ENCODE assay signal across 8 mouse cellular contexts in genomic region chr10:80261585-80261968, GRCm38 (mm10). TPM values are rescaled to one million over a fixed set of nuclear protein-coding genes. Genes with fewer than 3 reads are reported as not detected.
DNase-seq lines count a peak whose midpoint lies in the region; ATAC-seq and TF ChIP-seq lines count a peak whose summit lies in the region.

No protein-coding gene starts in this region.

- DNase-seq in MN1 (ENCODE audit: low spot score), result peak; percentile 95
- peak; percentile 87 for DNase-seq in cerebellum, adult 8-10 months
- peak; percentile 85 for DNase-seq in forebrain, postnatal 0 days
- peak; percentile 96 to 97 for DNase-seq in heart, postnatal 36 days
- DNase-seq in layer of hippocampus, adult 18-20 months (ENCODE audit: low spot score in 2 of 2), result peak; percentile 84 to 89
- DNase-seq in lung, adult 18-20 months, result peak; percentile 99
- peak; percentile 73 for DNase-seq in thymus, adult 2 months

- TF ChIP-seq CTCF in forebrain, postnatal 0 days (IDR thresholded peaks at IDR 0.05; ENCODE audit: low read depth), result no peak
- no peak for TF ChIP-seq CTCF in thymus, adult 2 months (IDR thresholded peaks at IDR 0.05; ENCODE audit: borderline replicate concordance, control insufficient read depth, extremely low read depth, insufficient read depth, low read length, poor library complexity)

- peak overlapping the region; percentile 40 for H3K4me3 ChIP-seq in forebrain, postnatal 0 days (ENCODE audit: low read depth, low read length)
- peak overlapping the region; percentile 39 for H3K4me3 ChIP-seq in neural tube, embryonic 14.5 days (ENCODE audit: low read depth, low read length)
- peak overlapping the region; percentile 38 for H3K4me3 ChIP-seq in thymus, adult 2 months (ENCODE audit: control insufficient read depth, insufficient read depth, low read length)

- peaks cover 11% of the 10 kb centered on the region for H3K36me3 ChIP-seq in forebrain, postnatal 0 days (ENCODE audit: insufficient read depth)
- peaks cover 20% of the 10 kb centered on the region for H3K36me3 ChIP-seq in neural tube, embryonic 14.5 days (ENCODE audit: control insufficient read depth, insufficient read depth, low read length)
- H3K36me3 ChIP-seq in thymus, adult 2 months (ENCODE audit: control insufficient read depth, insufficient read depth, low read length), result peaks cover 8% of the 10 kb centered on the region; the same call in 1 of the 2 replicates

- 2% methylated on average over 14 of the region's 14 CpGs for WGBS in forebrain, postnatal 0 days
- 1% methylated on average over 14 of the region's 14 CpGs for WGBS in neural tube, embryonic 14.5 days
- WGBS in thymus, adult 2 months, result under 1% methylated on average over 14 of the region's 14 CpGs

- intact Hi-C loops in heart, postnatal 36 days (cut with DNase I), result no loop called here

- peak overlapping the region; percentile 79 for H3K4me2 ChIP-seq in forebrain, postnatal 0 days (ENCODE audit: low read depth)
- peak overlapping the region; percentile 78 for H3K4me2 ChIP-seq in neural tube, embryonic 14.5 days (ENCODE audit: low read depth, low read length)

- no peaks in the 10 kb centered on the region for H3K27me3 ChIP-seq in forebrain, postnatal 0 days (ENCODE audit: insufficient read depth, low read length)
- no peaks in the 10 kb centered on the region for H3K27me3 ChIP-seq in neural tube, embryonic 14.5 days (ENCODE audit: control insufficient read depth, insufficient read depth, low read length)
- no peaks in the 10 kb centered on the region for H3K27me3 ChIP-seq in thymus, adult 2 months (ENCODE audit: control insufficient read depth, insufficient read depth, low read length)

- peaks cover 11% of the 10 kb centered on the region; the same call in 1 of the 2 replicates for H3K4me1 ChIP-seq in forebrain, postnatal 0 days (ENCODE audit: insufficient read depth)
- peaks cover 26% of the 10 kb centered on the region for H3K4me1 ChIP-seq in neural tube, embryonic 14.5 days (ENCODE audit: control insufficient read depth, insufficient read depth, low read length)
- peaks cover 35% of the 10 kb centered on the region for H3K4me1 ChIP-seq in thymus, adult 2 months (replicated peaks; ENCODE audit: control insufficient read depth, insufficient read depth, low read length)

- peak overlapping the region; percentile 79 for H3K27ac ChIP-seq in forebrain, postnatal 0 days (ENCODE audit: low read depth, low read length)
- H3K27ac ChIP-seq in neural tube, embryonic 14.5 days (ENCODE audit: low read depth, low read length), result peak overlapping the region; percentile 85
- H3K27ac ChIP-seq in thymus, adult 2 months (ENCODE audit: control insufficient read depth, insufficient read depth, low read length), result peak overlapping the region; percentile 25; the same call in 1 of the 2 replicates

- no peak for TF ChIP-seq POLR2A in thymus, adult 2 months (IDR thresholded peaks at IDR 0.05; ENCODE audit: control insufficient read depth, extremely low read depth, insufficient read depth, low read length, poor library complexity)

- H3K9me3 ChIP-seq in forebrain, postnatal 0 days (ENCODE audit: low read length), result no peaks in the 10 kb centered on the region
- H3K9me3 ChIP-seq in neural tube, embryonic 14.5 days (ENCODE audit: control insufficient read depth, low read length), result no peaks in the 10 kb centered on the region

- ATAC-seq in forebrain, postnatal 0 days, result peak; percentile 34
- ATAC-seq in neural tube, embryonic 14.5 days (ENCODE audit: low read depth), result peak; percentile 36

- H3K9ac ChIP-seq in forebrain, postnatal 0 days, result peak overlapping the region; percentile 47
- H3K9ac ChIP-seq in neural tube, embryonic 14.5 days (replicated peaks; ENCODE audit: low read depth, low read length), result peak overlapping the region; percentile 42

RNA-seq across cellular contexts. Expression of gene Dazap1, which starts 0.3 kb away (rescaled TPM):
- total RNA-seq in forebrain, postnatal 0 days (2014; rRNA removed), result 120 and 122 TPM in 2 replicates
- 42.4 and 46.1 TPM in 2 replicates for polyA plus RNA-seq in forebrain, postnatal 0 days (2015; fragmentation: Nextera tagmentation; extraction: Ambion mirVana)
- total RNA-seq in heart, postnatal 36 days (2021), result 10 to 100 TPM; 57.7 to 58.5 TPM
- total RNA-seq in layer of hippocampus, adult 18-20 months (2021), result 10 to 100 TPM; 77.2 to 83.0 TPM
- 37.5 and 39.8 TPM in 2 replicates for polyA plus RNA-seq in neural tube, embryonic 14.5 days (2014; fragmentation: Nextera tagmentation; extraction: Ambion mirVana)
- polyA plus RNA-seq in thymus, adult 2 months (2012; rRNA removed), result 134 and 166 TPM in 2 replicates

RNA-seq across cellular contexts. Expression of gene Gamt, which starts 0.8 kb away (rescaled TPM):
- total RNA-seq in forebrain, postnatal 0 days (2014; rRNA removed), result 15.2 and 18.2 TPM in 2 replicates
- 20.8 and 21.8 TPM in 2 replicates for polyA plus RNA-seq in forebrain, postnatal 0 days (2015; fragmentation: Nextera tagmentation; extraction: Ambion mirVana)
- total RNA-seq in heart, postnatal 36 days (2021), result 10 to 100 TPM in 1 of 2 experiments, 1 to 10 TPM in 1; 8.9 to 12.0 TPM
- 10 to 100 TPM; 24.5 to 26.7 TPM for total RNA-seq in layer of hippocampus, adult 18-20 months (2021)
- 18.6 and 25.8 TPM in 2 replicates for polyA plus RNA-seq in neural tube, embryonic 14.5 days (2014; fragmentation: Nextera tagmentation; extraction: Ambion mirVana)
- polyA plus RNA-seq in thymus, adult 2 months (2012; rRNA removed), result 6.0 and 6.4 TPM in 2 replicates

RNA-seq across cellular contexts. Expression of gene Ndufs7, which starts 12.7 kb away (rescaled TPM):
- total RNA-seq in forebrain, postnatal 0 days (2014; rRNA removed), result 162 and 212 TPM in 2 replicates
- polyA plus RNA-seq in forebrain, postnatal 0 days (2015; fragmentation: Nextera tagmentation; extraction: Ambion mirVana), result 343 and 394 TPM in 2 replicates
- total RNA-seq in heart, postnatal 36 days (2021), result 100 to 1,000 TPM; 962 to 997 TPM
- total RNA-seq in layer of hippocampus, adult 18-20 months (2021), result 100 to 1,000 TPM; 218 to 228 TPM
- polyA plus RNA-seq in neural tube, embryonic 14.5 days (2014; fragmentation: Nextera tagmentation; extraction: Ambion mirVana), result 309 and 366 TPM in 2 replicates
- 531 and 647 TPM in 2 replicates for polyA plus RNA-seq in thymus, adult 2 months (2012; rRNA removed)

RNA-seq across cellular contexts. Expression of gene Rps15, which starts 30.7 kb away (rescaled TPM):
- total RNA-seq in forebrain, postnatal 0 days (2014; rRNA removed), result 1,181 and 1,718 TPM in 2 replicates
- 681 and 897 TPM in 2 replicates for polyA plus RNA-seq in forebrain, postnatal 0 days (2015; fragmentation: Nextera tagmentation; extraction: Ambion mirVana)
- 100 to 1,000 TPM; 748 to 777 TPM for total RNA-seq in heart, postnatal 36 days (2021)
- total RNA-seq in layer of hippocampus, adult 18-20 months (2021), result 1,000 to 10,000 TPM in 1 of 2 experiments, 100 to 1,000 TPM in 1; 997 to 1,043 TPM
- polyA plus RNA-seq in neural tube, embryonic 14.5 days (2014; fragmentation: Nextera tagmentation; extraction: Ambion mirVana), result 537 and 599 TPM in 2 replicates
- 2,172 and 2,371 TPM in 2 replicates for polyA plus RNA-seq in thymus, adult 2 months (2012; rRNA removed)

RNA-seq across cellular contexts. Expression of gene Apc2, which starts 34.2 kb away (rescaled TPM):
- 309 and 328 TPM in 2 replicates for total RNA-seq in forebrain, postnatal 0 days (2014; rRNA removed)
- polyA plus RNA-seq in forebrain, postnatal 0 days (2015; fragmentation: Nextera tagmentation; extraction: Ambion mirVana), result 85.3 and 112 TPM in 2 replicates
- 1 to 10 TPM; 2.1 to 3.7 TPM for total RNA-seq in heart, postnatal 36 days (2021)
- 10 to 100 TPM; 94.5 to 95.5 TPM for total RNA-seq in layer of hippocampus, adult 18-20 months (2021)
- polyA plus RNA-seq in neural tube, embryonic 14.5 days (2014; fragmentation: Nextera tagmentation; extraction: Ambion mirVana), result 169 and 231 TPM in 2 replicates
- polyA plus RNA-seq in thymus, adult 2 months (2012; rRNA removed), result 0.40 and 0.57 TPM in 2 replicates

Comparison
In these comparisons a context has a peak if more than half of its experiments do, and no peak if none do; other contexts are left out.
1. Peak in every context shown above with its lines: DNase-seq, ATAC-seq, H3K4me3 ChIP-seq and H3K27ac ChIP-seq.
2. H3K27ac ChIP-seq: peak in every context shown above with its lines; median percentile 85 in neural tube, embryonic 14.5 days; 79 in forebrain, postnatal 0 days; 25 in thymus, adult 2 months.